Mouse (Mus musculus) 3T3-L1 (cell line): Measurements from ENCODE around the gene Svopl.

Source experiments
- DNase-seq: peaks from one replicate; pipeline ENCODE4 v3.0.0-alpha.2; 2015; ENCODE audit warnings: low read depth, low spot score

Svopl gene

GRCm38 (mm10) chr6:38031924-38032540 lies 14.8 kb downstream of the Svopl start:
- DNase-seq: no peak

- DNase-seq: no peak
These were observed 18.6 kb downstream of the Svopl start for GRCm38 (mm10) chr6:38028205-38028604.

GRCm38 (mm10) chr6:38027771-38028170 lies 19.0 kb downstream of the Svopl start:
- peak; percentile 17 for DNase-seq

- peak; percentile 23 for DNase-seq
These were observed 23.5 kb downstream of the Svopl start for GRCm38 (mm10) chr6:38023284-38023683.

GRCm38 (mm10) chr6:38021406-38021805 lies 25.4 kb downstream of the Svopl start:
- DNase-seq: peak; percentile 45

- no peak for DNase-seq
These were observed 34.0 kb downstream of the Svopl start for GRCm38 (mm10) chr6:38012829-38013228.

- DNase-seq: peak; percentile 92
These were observed 39.3 kb downstream of the Svopl start for GRCm38 (mm10) chr6:38007459-38007858.

GRCm38 (mm10) chr6:37967386-37967785 lies 79.4 kb downstream of the Svopl start:
- DNase-seq: no peak

- DNase-seq: no peak
These were observed 95.5 kb downstream of the Svopl start for GRCm38 (mm10) chr6:37951306-37951705.

- DNase-seq: no peak
These were observed 110.3 kb downstream of the Svopl start for GRCm38 (mm10) chr6:37936498-37936897.
